Mouse (Mus musculus): ENCODE results near the gene Cmah. TPM values are rescaled to one million over a fixed set of nuclear protein-coding genes. Genes with fewer than 3 reads are reported as not detected.
A peak's percentile ranks its signal among the peaks of the same experiment; 100 is the strongest.

Gene Cmah
- polyA plus RNA-seq, 1 experiment = 11.1 TPM

DNA sequence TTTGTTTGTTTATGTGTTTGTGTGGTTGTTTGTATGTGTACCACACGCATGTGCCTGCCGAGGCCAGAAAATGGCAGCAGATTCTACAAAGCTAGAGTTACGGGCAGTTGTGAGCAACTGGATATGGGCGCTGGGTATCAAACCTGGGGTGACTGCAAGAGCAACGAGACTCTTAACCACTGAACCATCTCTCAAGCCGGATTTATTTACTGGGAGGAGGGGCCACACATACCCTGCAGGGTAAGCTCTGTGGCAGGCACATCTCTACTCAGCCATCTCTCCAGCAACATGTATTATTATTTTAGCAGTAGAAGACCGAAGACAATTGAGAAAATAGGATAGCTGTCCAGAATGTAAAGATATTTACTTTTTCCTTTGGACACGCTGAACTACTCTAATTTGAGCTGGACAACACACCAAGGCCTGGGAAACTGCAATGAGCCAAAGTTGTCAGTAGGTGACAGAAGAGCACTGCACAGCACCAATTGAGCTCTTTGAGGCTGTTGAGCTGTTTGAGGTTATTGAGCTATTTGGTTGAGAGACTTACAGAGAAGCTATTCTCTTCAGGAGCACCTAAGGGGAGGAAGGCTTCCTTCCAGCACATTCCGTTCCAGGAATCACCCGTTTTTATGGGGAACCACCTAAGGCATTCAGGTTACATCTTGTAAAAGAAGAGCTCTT lies 154.6 kb downstream of the Cmah start:
- no peak overlapping the region for H3K27ac ChIP-seq (ENCODE audit: control insufficient read depth, insufficient read depth, low read depth, low read length, poor library complexity)
- 59% methylated on average over 10 of the region's 10 CpGs for WGBS
- peaks cover 3% of the 10 kb centered on the region; the same call in 1 of the 2 replicates for H3K4me1 ChIP-seq (ENCODE audit: control insufficient read depth, insufficient read depth, low read length)
- TF ChIP-seq POLR2A (IDR thresholded peaks at IDR 0.05; ENCODE audit: borderline replicate concordance, control insufficient read depth, low read depth, low read length) (no peak), CTCF (IDR thresholded peaks at IDR 0.05; ENCODE audit: control insufficient read depth, insufficient read depth, low read length) (peak; percentile 68)
- no peak overlapping the region for H3K4me3 ChIP-seq (replicated peaks; ENCODE audit: control insufficient read depth, low read depth, low read length)

DNA sequence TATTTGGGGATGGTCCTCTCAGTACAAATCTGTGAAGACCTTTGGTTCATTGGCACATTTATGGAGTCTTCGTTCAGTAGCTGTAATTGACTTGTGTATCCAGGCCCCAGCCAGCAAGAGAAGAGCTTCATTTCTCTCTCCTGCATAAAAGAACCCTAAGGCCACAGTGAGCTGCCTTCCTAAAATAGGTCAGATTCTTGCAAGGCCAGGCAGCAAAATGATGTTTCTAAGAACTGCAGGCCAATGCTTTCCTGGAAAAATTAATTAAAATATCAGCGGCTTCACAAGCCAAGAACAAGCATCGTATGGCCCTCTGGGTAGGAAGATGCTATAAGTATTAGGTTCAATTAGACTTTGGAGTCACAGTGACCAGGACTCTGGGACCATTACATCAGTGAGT lies 156.5 kb downstream of the Cmah start:
- no peak overlapping the region for H3K27ac ChIP-seq (ENCODE audit: control insufficient read depth, insufficient read depth, low read depth, low read length, poor library complexity)
- no peak overlapping the region for H3K4me3 ChIP-seq (replicated peaks; ENCODE audit: control insufficient read depth, low read depth, low read length)
- no peak for TF ChIP-seq POLR2A (IDR thresholded peaks at IDR 0.05; ENCODE audit: borderline replicate concordance, control insufficient read depth, low read depth, low read length)
- TF ChIP-seq CTCF (IDR thresholded peaks at IDR 0.05; ENCODE audit: control insufficient read depth, insufficient read depth, low read length) = no peak
- H3K4me1 ChIP-seq (ENCODE audit: control insufficient read depth, insufficient read depth, low read length) = peaks cover 2% of the 10 kb centered on the region; the same call in 1 of the 2 replicates
- 86% methylated on average over 3 of the region's 3 CpGs for WGBS

DNA sequence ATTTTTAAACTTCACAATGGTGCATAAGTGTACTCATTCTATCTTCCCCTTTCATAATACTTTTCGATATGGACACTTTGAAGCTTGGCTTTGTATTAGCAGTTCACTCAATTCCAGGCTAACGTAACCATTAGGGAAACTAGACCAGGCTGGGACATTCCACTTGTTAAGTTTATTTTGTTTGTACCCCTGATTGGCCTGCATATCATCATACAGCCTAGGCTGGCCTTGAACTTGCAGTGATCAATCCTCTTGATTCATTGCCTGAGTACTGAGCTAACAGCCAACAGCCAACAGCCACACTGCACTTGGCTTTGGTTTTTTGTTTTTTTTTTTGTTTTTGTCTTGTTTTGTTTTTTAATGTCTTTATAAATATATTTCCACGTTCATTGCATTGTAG lies 157.6 kb downstream of the Cmah start:
- Histone ChIP-seq H3K4me3 (replicated peaks; ENCODE audit: control insufficient read depth, low read depth, low read length) (no peak overlapping the region), H3K4me1 (ENCODE audit: control insufficient read depth, insufficient read depth, low read length) (peaks cover 2% of the 10 kb centered on the region), H3K27ac (ENCODE audit: control insufficient read depth, insufficient read depth, low read depth, low read length, poor library complexity) (no peak overlapping the region)
- WGBS = 84% methylated on average over 3 of the region's 3 CpGs
- TF ChIP-seq CTCF (IDR thresholded peaks at IDR 0.05; ENCODE audit: control insufficient read depth, insufficient read depth, low read length) = no peak
- TF ChIP-seq POLR2A (IDR thresholded peaks at IDR 0.05; ENCODE audit: borderline replicate concordance, control insufficient read depth, low read depth, low read length) = no peak

DNA sequence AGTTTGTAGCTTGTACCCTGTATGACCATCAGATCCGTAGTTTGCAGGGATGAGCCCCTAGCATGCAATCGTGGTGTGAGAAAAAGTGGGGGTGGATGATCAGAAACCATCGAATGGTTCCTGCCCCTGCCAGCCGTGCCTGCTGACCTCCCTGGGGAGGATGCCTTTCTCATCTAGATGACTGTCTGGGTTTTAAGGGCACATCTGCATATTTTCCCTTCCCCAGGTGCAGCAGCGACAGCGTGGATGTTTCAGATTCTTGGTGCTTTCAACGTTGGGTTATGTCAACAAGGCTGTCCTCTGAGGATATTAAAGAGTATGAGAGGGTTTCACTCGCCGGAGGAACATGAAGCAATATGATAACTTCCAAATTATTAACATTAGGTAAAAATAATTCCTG lies 158.8 kb downstream of the Cmah start:
- WGBS = 68% methylated on average over 9 of the region's 9 CpGs
- H3K27ac ChIP-seq (ENCODE audit: control insufficient read depth, insufficient read depth, low read depth, low read length, poor library complexity) = no peak overlapping the region
- peaks cover 2% of the 10 kb centered on the region for H3K4me1 ChIP-seq (ENCODE audit: control insufficient read depth, insufficient read depth, low read length)
- no peak overlapping the region for H3K4me3 ChIP-seq (replicated peaks; ENCODE audit: control insufficient read depth, low read depth, low read length)
- TF ChIP-seq POLR2A (IDR thresholded peaks at IDR 0.05; ENCODE audit: borderline replicate concordance, control insufficient read depth, low read depth, low read length) = no peak
- no peak for TF ChIP-seq CTCF (IDR thresholded peaks at IDR 0.05; ENCODE audit: control insufficient read depth, insufficient read depth, low read length)

DNA sequence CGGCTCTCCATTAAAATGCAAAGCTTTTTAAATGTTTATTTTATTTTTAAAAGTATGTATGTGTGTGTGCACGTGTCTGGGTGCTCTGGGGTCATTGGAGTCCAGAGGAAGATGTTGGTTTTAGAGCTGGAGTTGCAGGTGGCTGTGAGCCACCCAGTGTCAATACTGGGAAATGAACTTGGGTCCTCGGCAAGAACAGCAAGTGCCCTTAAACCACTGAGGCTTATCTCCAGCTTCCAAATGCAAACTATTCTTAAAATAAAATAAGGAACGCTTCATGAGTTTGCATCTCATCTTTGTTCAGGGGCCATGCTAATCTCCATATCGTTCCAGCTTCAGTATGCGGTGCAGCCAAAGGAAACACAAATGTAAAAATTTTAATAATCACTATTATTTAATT lies 159.2 kb downstream of the Cmah start:
- WGBS = 26% methylated on average over 6 of the region's 6 CpGs
- Histone ChIP-seq H3K4me1 (ENCODE audit: control insufficient read depth, insufficient read depth, low read length) (peaks cover 2% of the 10 kb centered on the region), H3K4me3 (replicated peaks; ENCODE audit: control insufficient read depth, low read depth, low read length) (no peak overlapping the region), H3K27ac (ENCODE audit: control insufficient read depth, insufficient read depth, low read depth, low read length, poor library complexity) (peak overlapping the region; percentile 24; the same call in 1 of the 2 replicates)
- TF ChIP-seq POLR2A (IDR thresholded peaks at IDR 0.05; ENCODE audit: borderline replicate concordance, control insufficient read depth, low read depth, low read length) (no peak), CTCF (IDR thresholded peaks at IDR 0.05; ENCODE audit: control insufficient read depth, insufficient read depth, low read length) (no peak)

DNA sequence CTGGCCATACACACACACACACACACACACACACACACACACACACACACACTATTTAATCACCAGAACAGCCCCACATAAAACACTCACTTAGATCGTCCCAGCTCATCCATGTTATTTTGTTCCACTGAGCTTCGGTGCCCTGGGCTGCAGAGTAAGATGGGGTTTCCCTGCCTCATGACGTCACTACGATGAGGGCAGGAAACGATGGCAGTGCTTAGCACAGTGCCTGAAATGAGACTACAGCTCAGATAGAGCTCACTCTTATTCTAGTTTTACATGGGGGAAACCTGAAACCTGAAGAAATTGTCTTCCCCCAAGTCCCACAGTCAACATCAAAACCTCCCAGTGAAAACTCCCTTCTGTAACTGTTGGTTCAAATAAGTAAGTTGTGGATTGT lies 159.9 kb downstream of the Cmah start:
- H3K4me3 ChIP-seq (replicated peaks; ENCODE audit: control insufficient read depth, low read depth, low read length) = no peak overlapping the region
- WGBS = 65% methylated on average over 5 of the region's 5 CpGs
- TF ChIP-seq POLR2A (IDR thresholded peaks at IDR 0.05; ENCODE audit: borderline replicate concordance, control insufficient read depth, low read depth, low read length) (no peak), CTCF (IDR thresholded peaks at IDR 0.05; ENCODE audit: control insufficient read depth, insufficient read depth, low read length) (no peak)
- peaks cover 3% of the 10 kb centered on the region for H3K4me1 ChIP-seq (ENCODE audit: control insufficient read depth, insufficient read depth, low read length)
- peak overlapping the region; percentile 24; the same call in 1 of the 2 replicates for H3K27ac ChIP-seq (ENCODE audit: control insufficient read depth, insufficient read depth, low read depth, low read length, poor library complexity)

DNA sequence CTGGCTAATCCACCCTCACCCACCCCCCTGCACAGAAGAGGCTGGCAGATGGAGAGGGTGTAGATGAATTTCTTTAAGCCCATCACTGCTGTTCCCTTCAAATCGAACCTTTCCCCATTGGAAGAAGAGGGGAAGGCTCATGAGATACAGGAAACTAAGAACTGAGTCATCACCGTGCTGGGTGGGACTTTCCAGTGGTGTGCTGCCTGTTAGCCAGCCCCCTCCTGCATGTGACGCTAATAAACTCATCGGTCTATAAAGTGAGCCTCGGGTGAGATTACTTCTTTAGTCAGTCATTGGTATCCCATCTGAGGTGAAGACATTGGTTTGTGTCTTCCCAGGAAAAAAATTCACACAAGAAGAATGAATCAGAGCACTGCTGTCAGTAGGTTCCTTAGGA lies 160.3 kb downstream of the Cmah start:
- peaks cover 3% of the 10 kb centered on the region for H3K4me1 ChIP-seq (ENCODE audit: control insufficient read depth, insufficient read depth, low read length)
- WGBS = 67% methylated on average over 5 of the region's 5 CpGs
- no peak overlapping the region for H3K4me3 ChIP-seq (replicated peaks; ENCODE audit: control insufficient read depth, low read depth, low read length)
- TF ChIP-seq CTCF (IDR thresholded peaks at IDR 0.05; ENCODE audit: control insufficient read depth, insufficient read depth, low read length) = no peak
- TF ChIP-seq POLR2A (IDR thresholded peaks at IDR 0.05; ENCODE audit: borderline replicate concordance, control insufficient read depth, low read depth, low read length) = no peak
- no peak overlapping the region for H3K27ac ChIP-seq (ENCODE audit: control insufficient read depth, insufficient read depth, low read depth, low read length, poor library complexity)

DNA sequence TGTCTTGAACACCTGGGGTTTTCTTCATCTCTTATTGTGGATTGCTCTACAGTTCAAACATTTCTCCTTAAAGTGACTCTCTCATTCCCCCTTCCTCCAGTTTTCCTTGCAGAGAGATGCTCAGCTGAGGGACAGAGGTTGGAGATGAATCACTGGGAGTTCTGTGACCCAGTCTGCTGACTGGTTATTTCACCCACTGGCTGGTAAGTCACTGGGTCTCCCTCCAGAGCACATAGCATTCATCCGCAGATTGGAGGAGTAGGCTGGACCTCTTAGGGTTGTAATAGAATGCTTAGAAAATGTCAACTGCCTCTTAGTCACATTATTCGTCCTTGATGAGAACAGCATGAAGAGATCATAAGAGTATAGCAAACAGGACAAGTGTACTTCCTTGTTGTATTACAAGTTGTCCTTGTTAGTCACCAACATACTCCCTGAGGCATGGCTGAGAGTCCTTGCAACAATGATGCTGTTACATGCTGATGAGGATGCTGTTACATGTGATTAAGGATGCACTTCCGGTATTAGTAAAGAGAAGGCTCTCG lies 161.4 kb downstream of the Cmah start:
- no peak for TF ChIP-seq CTCF (IDR thresholded peaks at IDR 0.05; ENCODE audit: control insufficient read depth, insufficient read depth, low read length)
- TF ChIP-seq POLR2A (IDR thresholded peaks at IDR 0.05; ENCODE audit: borderline replicate concordance, control insufficient read depth, low read depth, low read length) = no peak
- WGBS = 85% methylated on average over 4 of the region's 4 CpGs
- H3K4me1 ChIP-seq (ENCODE audit: control insufficient read depth, insufficient read depth, low read length) = peaks cover 3% of the 10 kb centered on the region
- no peak overlapping the region for H3K4me3 ChIP-seq (replicated peaks; ENCODE audit: control insufficient read depth, low read depth, low read length)
- no peak overlapping the region for H3K27ac ChIP-seq (ENCODE audit: control insufficient read depth, insufficient read depth, low read depth, low read length, poor library complexity)
